Mouse (Mus musculus) kidney, postnatal 0 days (tissue): ENCODE data around the gene Ripor2. TPM values are rescaled to one million over a fixed set of nuclear protein-coding genes. Genes with fewer than 3 reads are reported as not detected.

Source experiments
- ATAC-seq: fragments of 200-750 bp; cut with Nextera tagmentation; replicated peaks from 2 replicates; pipeline ENCODE4 v1.8.0; 2017; ENCODE audit warnings: low read depth, moderate number of reproducible peaks, moderate TSS enrichment, moderate library complexity; ENCODE audit not compliant: low FRiP score
- DNase-seq: peaks from one replicate; pipeline ENCODE4 v3.0.0-alpha.2; 2016; ENCODE audit warnings: low spot score
- H3K27ac ChIP-seq: fragments of 300-500 bp; sonication (generic); 2 replicates; pipeline ENCODE4 v1.5.1; 2014; ENCODE audit warnings: mild to moderate bottlenecking
- H3K27me3 ChIP-seq: fragments of 300-500 bp; sonication (generic); 2 replicates; pipeline ENCODE4 v1.6.1; 2014; ENCODE audit warnings: low read length, mixed read lengths; ENCODE audit not compliant: insufficient read depth
- H3K36me3 ChIP-seq: fragments of 300-500 bp; sonication (generic); 2 replicates; pipeline ENCODE4 v1.6.1; 2014; ENCODE audit warnings: low read length, mixed read lengths; ENCODE audit not compliant: insufficient read depth
- H3K4me1 ChIP-seq: fragments of 300-500 bp; sonication (generic); replicated peaks from 2 replicates; pipeline ENCODE4 v1.6.1; 2014; ENCODE audit warnings: antibody characterized with exemption, low read length, mixed read lengths; ENCODE audit not compliant: insufficient read depth
- H3K4me2 ChIP-seq: fragments of 300-500 bp; sonication (generic); 2 replicates; pipeline ENCODE4 v1.6.1; 2014; ENCODE audit warnings: mild to moderate bottlenecking, low read length, moderate library complexity, mixed read lengths
- H3K4me3 ChIP-seq: fragments of 300-500 bp; sonication (generic); replicated peaks from 2 replicates; pipeline ENCODE4 v1.5.1; 2014; ENCODE audit warnings: low read depth, low read length
- H3K9ac ChIP-seq: fragments of 300-500 bp; sonication (generic); 2 replicates; pipeline ENCODE4 v1.6.1; 2014; ENCODE audit warnings: low read depth, low read length
- H3K9me3 ChIP-seq: fragments of 300-500 bp; sonication (generic); replicated peaks from 2 replicates; pipeline ENCODE4 v1.6.1; 2016; ENCODE audit warnings: low read length, inconsistent platforms, mixed read lengths
- CTCF ChIP-seq: IDR thresholded peaks from 2 replicates; pipeline ENCODE4 v1.5.1; 2016; ENCODE audit warnings: antibody characterized with exemption, low read depth, mild to moderate bottlenecking, moderate library complexity
- WGBS: fragments of 180-500 bp; shearing (Covaris S2); extraction: QIAGEN DNeasy Blood & Tissue Kit; methylation state at CpG from one replicate; pipeline ENCODE4 v1.1.7; 2014; 5-methylcytosine and 5-hydroxymethylcytosine counted together
- polyA plus RNA-seq: library from polyadenylated mRNA; unstranded; fragments of >200 nt; fragmentation: Nextera tagmentation; extraction: Ambion mirVana; gene quantifications from 2 replicates; pipeline ENCODE4 v1.2.1, GENCODE M21; 2015

Ripor2 gene
- polyA plus RNA-seq, 1 experiment from 2014 or later = 2.2 TPM

DNA sequence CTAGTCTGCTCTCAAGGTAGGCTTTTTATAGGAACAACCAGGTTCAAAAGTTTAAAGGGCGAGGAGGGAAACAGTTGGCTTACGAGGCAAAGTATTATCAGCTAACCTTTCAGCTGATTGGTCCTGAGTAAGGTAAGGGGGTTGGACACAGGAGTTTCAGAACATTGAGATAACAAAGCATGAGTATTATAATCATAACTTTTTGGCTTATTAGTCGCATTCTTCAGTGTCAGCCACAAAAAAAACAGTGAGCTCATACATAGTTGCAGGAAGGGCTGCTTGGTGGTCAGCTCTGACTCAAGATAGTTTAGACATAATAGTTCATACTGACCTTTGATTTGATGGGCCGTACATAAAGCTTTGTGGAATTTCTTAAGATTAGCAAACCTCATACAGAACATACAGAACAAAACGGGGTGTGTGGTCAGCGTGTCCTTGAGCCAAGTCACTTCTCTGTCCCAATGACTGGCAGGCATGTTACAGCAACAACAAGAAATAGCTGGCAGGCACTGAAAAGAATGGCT lies 153.7 kb downstream of the Ripor2 start:
- no peak overlapping the region for H3K27ac ChIP-seq
- DNase-seq = peak; percentile 27
- no peak overlapping the region for H3K4me3 ChIP-seq
- H3K9ac ChIP-seq = no peak overlapping the region
- H3K36me3 ChIP-seq = no peaks in the 10 kb centered on the region
- no peak for TF ChIP-seq CTCF
- no peaks in the 10 kb centered on the region for H3K4me1 ChIP-seq
- H3K9me3 ChIP-seq = no peaks in the 10 kb centered on the region
- 66% methylated on average over 6 of the region's 6 CpGs for WGBS
- ATAC-seq = 0 out of 2 replicates have a peak, but pooled peaks have one; percentile 5
- H3K27me3 ChIP-seq = no peaks in the 10 kb centered on the region
- H3K4me2 ChIP-seq = no peak overlapping the region

DNA sequence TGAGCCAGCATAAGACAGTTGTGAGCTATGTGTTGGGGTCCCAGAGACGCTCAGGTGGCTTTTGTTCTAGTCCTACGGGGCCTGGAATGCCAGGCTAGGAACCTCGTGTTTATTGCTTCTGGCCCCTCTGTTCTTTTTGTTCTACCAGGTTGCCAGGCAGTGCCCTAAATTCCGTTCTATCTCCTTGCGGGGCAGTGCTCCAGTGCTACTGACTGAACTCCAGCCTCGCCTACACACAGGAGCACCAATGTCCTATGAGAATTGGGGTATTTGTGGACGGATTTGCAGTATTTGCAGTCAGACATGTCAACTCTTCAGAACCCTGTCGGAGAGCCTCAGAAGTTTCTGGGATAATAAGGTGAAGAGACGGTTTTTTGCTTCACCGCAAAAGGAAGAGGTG lies 159.0 kb downstream of the Ripor2 start, which contains the start of gene Armh2:
Armh2 (plus strand) TSS at position 205 of the 400 bp plus-strand sequence.
- no peaks in the 10 kb centered on the region for H3K4me1 ChIP-seq
- H3K27ac ChIP-seq = no peak within 1 kb of the TSS
- TF ChIP-seq CTCF = no peak
- H3K4me3 ChIP-seq = no peak within 1 kb of the TSS
- H3K9ac ChIP-seq = no peak within 1 kb of the TSS
- no peak within 1 kb of the TSS for H3K4me2 ChIP-seq
- DNase-seq (no peak), ATAC-seq (no peak)
- 87% methylated on average over 10 of the region's 10 CpGs for WGBS
- H3K9me3 ChIP-seq = no peaks in the 10 kb centered on the region
- no peaks in the 10 kb centered on the region for H3K27me3 ChIP-seq
- H3K36me3 ChIP-seq = no peaks in the 10 kb centered on the region

- WGBS = 83% methylated on average over 3 of the region's 3 CpGs
- ATAC-seq = no peak
These were observed 165.8 kb downstream of the Ripor2 start for GRCm38 (mm10) chr13:24747823-24748222.

DNA sequence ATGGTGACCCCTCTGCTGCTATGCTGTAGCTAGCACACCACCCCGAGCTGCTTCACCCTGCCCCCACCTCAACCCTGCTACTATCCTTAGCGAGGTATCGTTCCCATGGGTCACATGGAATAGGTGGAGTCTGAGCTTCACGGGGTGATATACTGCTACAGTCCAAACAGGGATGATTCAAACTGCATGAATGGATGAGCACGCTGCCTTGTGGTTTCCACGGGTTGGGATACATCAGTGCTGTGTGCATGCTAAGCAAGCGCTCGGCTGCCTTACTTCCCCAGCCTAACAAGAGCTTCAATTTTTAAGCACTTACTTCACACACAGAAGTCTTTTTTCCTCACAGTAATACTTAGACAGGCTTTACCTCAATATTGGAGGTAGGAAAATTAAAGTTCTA lies 168.8 kb downstream of the Ripor2 start:
- peaks cover 23% of the 10 kb centered on the region for H3K36me3 ChIP-seq
- 92% methylated on average over 8 of the region's 8 CpGs for WGBS

More at GRCm38 (mm10) chr13:24747823-24748222, 165.8 kb downstream of the Ripor2 start:
- TF ChIP-seq CTCF = no peak
- Histone ChIP-seq H3K4me2 (no peak overlapping the region), H3K4me1 (no peaks in the 10 kb centered on the region), H3K27ac (no peak overlapping the region), H3K4me3 (no peak overlapping the region), H3K36me3 (peaks cover 13% of the 10 kb centered on the region), H3K27me3 (no peaks in the 10 kb centered on the region), H3K9me3 (no peaks in the 10 kb centered on the region), H3K9ac (no peak overlapping the region)
- DNase-seq = no peak

GRCm38 (mm10) chr13:24751396-24751795 lies 169.4 kb downstream of the Ripor2 start:
- peaks cover 25% of the 10 kb centered on the region for H3K36me3 ChIP-seq
- no peak overlapping the region for H3K4me2 ChIP-seq
- TF ChIP-seq CTCF = no peak
- no peaks in the 10 kb centered on the region for H3K4me1 ChIP-seq
- WGBS = 91% methylated on average over 8 of the region's 8 CpGs
- no peak overlapping the region for H3K9ac ChIP-seq
- no peak overlapping the region for H3K27ac ChIP-seq
- no peak for DNase-seq
- H3K9me3 ChIP-seq = no peaks in the 10 kb centered on the region
- no peak for ATAC-seq
- H3K4me3 ChIP-seq = no peak overlapping the region
- H3K27me3 ChIP-seq = no peaks in the 10 kb centered on the region

More for the DNA sequence above, 168.8 kb downstream of the Ripor2 start:
- no peak overlapping the region for H3K4me3 ChIP-seq
- ATAC-seq (no peak), DNase-seq (no peak)
- no peaks in the 10 kb centered on the region for H3K9me3 ChIP-seq
- H3K4me1 ChIP-seq = no peaks in the 10 kb centered on the region
- no peak for TF ChIP-seq CTCF
- no peak overlapping the region for H3K4me2 ChIP-seq
- H3K27ac ChIP-seq = no peak overlapping the region
- H3K9ac ChIP-seq = no peak overlapping the region
- no peaks in the 10 kb centered on the region for H3K27me3 ChIP-seq

DNA sequence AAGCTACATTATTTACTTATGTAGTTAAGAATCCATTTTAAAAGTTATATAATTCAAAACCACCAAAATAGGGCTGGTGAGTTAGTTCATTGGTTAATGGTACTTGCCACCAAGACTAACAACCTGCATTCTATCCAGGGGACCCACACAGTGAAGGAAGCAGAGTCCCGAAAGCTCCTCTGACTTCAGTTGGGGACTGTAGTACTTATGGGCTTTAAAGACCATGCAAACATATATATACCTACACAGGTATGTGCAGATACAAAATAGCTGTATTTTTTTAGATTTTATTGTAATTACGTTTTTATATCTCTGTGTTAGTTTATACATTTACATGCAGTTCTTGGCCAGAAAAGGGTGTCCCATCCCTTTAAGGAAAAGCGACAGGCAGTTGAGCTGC lies 174.8 kb downstream of the Ripor2 start:
- Histone ChIP-seq H3K27ac (no peak overlapping the region), H3K4me3 (no peak overlapping the region), H3K4me2 (no peak overlapping the region), H3K9ac (no peak overlapping the region), H3K4me1 (no peaks in the 10 kb centered on the region), H3K36me3 (peaks cover 14% of the 10 kb centered on the region; the same call in 1 of the 2 replicates), H3K9me3 (no peaks in the 10 kb centered on the region), H3K27me3 (no peaks in the 10 kb centered on the region)
- WGBS = 94% methylated on average over 3 of the region's 3 CpGs
- TF ChIP-seq CTCF = no peak
- DNase-seq = no peak
- ATAC-seq = no peak
